Mouse (Mus musculus) mouse embryonic stem cell (cell line): ENCODE measurements around the gene Cdc37l1.

Experiments
- in situ Hi-C, 2 experiments: fragments of 300-500 bp; cut with MboI; formaldehyde crosslinking; loops; 1 replicate in 1 of 2; 3 replicates in 1 of 2; pipeline ENCODE4 v1.14.3; 2019 to 2020; ENCODE audit warnings: low sequenced_read_pairs in 2 of 2, low pct_unique_long_range_greater_than_20kb in 1 of 2, mixed read lengths in 1 of 2; ENCODE audit not compliant: unreplicated experiment in 1 of 2

The Cdc37l1 gene

DNA sequence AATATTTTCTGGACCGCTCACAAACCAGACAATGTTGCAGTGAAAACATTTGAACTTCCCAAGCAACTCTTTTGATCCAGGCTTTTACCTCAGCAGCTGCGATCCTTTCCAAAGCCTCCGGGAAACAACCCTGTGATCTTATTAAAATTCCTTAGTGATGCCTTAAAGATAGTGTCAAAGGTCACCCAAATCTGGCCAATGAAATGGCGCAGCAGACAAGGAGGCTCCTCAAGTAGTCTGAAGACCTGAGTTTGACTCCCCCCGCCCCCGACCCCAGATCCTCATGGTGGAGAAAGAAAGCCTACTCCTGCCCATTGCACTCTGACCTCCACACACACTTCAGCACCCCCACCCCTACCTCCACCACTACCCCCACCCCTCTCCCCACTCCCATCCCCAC lies 70.1 kb downstream of the Cdc37l1 start:
- in situ Hi-C loops: loop anchor here (10.0 to 25.0 kb wide), 3 partner anchors 195 to 452 kb away; partner anchors contain the start of genes Jak2 (in 1 of the 2) and Ric1 (in 1 of the 2)

GRCm38 (mm10) chr19:29063009-29063408 lies 72.9 kb downstream of the Cdc37l1 start:
- in situ Hi-C loops: loop anchor here (10.0 to 25.0 kb wide), 3 partner anchors 192 to 449 kb away; partner anchors contain the start of genes Jak2 (in 1 of the 2) and Ric1 (in 1 of the 2)

DNA sequence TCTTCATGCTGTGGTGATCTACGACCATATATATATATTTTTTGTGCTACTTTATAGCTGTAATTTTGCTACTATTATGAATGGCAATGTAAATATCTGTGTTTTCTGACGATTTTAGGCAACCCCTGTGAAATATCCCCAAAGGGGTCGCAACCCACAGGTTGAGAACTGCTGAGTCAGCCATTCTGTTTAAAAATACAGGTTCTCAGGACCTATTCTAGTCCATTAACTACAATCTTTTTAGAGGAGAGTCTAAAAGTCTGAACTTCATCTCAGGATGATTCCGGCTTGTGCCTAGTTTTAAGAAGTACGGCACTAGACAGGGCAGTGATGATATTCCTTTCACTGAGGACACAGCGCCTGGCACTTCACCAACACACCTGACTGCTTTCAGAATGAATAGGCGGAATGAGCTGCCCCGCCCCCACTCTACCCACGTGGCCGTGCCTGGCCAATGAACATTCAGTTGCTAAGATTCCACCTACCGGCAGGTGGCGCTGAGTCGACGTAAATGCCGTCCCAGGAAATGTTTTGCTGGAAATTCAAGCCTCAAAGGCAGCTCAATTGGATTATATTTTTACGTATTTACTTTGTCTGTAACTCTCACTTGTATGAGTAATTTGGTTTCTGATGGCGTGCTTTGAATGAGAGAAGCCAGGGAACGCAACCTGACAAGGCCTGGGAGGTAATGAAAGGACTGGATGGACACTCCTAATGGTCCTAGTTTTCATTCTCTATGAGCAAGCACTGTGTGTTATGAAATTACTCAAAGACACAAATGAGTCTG lies 73.6 kb downstream of the Cdc37l1 start:
- in situ Hi-C loops: loop anchor here (10.0 to 25.0 kb wide), 3 partner anchors 191 to 449 kb away; partner anchors contain the start of genes Jak2 (in 1 of the 2) and Ric1 (in 1 of the 2)

DNA sequence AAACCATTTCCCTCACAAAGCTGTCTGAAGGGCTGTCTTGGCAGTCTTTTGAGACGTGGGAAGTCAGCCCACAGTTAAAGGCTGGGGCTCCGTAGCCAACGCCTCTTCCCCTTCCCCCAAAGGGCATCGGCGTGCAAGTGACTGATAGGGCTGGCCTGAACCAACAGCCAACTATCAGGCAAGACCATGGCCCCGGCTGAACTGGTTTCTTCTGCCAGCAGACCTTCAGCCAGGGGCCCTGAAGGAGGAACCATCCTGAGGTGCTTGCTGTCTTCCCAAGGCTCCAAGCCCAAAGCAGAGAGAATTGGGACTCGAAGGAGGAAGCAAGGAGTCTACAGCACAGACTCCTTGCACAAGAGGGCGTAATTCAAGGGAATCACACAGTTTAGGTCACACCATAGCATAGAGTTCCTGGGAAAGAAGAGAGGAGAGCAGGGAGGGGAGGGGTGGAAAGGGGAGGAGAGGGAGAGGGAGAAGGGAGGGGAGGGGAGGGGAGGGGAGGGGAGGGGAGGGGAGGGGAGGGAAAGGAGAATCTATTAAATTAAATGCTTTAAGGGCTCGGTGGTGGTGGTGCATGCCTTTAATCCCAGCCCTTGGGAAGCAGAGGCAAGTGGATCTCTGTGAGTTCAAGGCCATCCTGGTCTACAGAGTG lies 74.4 kb downstream of the Cdc37l1 start:
- in situ Hi-C loops: loop anchor here (10.0 to 25.0 kb wide), 3 partner anchors 190 to 448 kb away; partner anchors contain the start of genes Jak2 (in 1 of the 2) and Ric1 (in 1 of the 2)

DNA sequence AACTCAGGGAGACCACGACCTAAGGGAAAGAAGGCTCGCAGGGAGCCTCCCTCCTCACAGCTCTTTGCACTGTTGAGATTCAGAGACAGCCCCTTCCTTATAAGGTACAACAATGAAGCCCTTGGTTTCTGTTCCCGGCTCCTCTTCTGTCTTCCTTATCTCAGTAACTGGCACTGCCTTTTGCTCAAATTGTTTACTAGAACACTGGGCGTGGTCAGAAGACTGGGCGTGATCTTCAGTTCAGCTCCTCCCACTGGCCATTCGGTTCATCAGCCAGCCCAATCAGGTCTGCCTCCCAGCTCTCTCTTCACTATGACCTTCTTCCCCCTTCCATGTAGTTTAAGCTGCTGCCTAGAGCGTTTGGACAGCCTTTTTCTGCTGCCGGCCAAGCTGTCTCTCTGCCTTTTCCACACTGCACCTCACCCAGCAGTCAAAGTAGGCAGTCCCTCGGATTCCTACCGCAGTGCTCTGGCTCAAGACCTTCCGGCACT lies 76.9 kb downstream of the Cdc37l1 start:
- in situ Hi-C loops: loop anchor here (10.0 to 25.0 kb wide), 3 partner anchors 188 to 445 kb away; partner anchors contain the start of genes Jak2 (in 1 of the 2) and Ric1 (in 1 of the 2)

DNA sequence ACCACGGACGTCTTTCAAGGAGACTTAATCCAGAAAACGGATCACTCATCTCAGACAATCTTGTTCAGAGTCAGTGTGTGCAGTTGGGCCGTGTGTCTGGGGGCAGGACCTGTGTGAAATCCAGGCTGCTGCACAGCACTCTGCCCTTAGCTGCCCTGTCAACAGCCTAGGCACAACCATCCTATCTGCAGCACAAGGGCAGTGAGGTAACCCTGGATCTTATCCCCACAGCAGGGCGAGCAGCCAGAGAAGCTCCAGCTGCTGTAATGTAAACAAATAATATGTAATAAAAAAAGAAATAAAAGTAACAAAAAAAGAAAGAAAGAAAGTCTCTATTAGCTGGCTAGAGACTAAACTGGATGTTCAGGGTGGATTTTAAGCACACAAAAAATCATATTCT lies 79.0 kb downstream of the Cdc37l1 start:
- in situ Hi-C loops: loop anchor here (10.0 to 25.0 kb wide), 3 partner anchors 186 to 443 kb away; partner anchors contain the start of genes Jak2 (in 1 of the 2) and Ric1 (in 1 of the 2)

- in situ Hi-C loops: loop anchor here in 1 of 2 experiments (25.0 kb wide), 1 partner anchor 437 kb away; the partner anchor contains the start of gene Ric1
Observed at GRCm38 (mm10) chr19:29074802-29075201, 84.7 kb downstream of the Cdc37l1 start.
